Mouse (Mus musculus) limb, embryonic 11.5 days (tissue): ENCODE measurements around the gene Gm2174. TPM values are rescaled to one million over a fixed set of nuclear protein-coding genes. Genes with fewer than 3 reads are reported as not detected.

Experiments used
- ATAC-seq: fragments of 200-750 bp; cut with Nextera tagmentation; 2 replicates; pipeline ENCODE4 v1.8.0; 2017; ENCODE audit warnings: low read depth; ENCODE audit not compliant: insufficient number of reproducible peaks, low FRiP score, low TSS enrichment
- DNase-seq: peaks from one replicate; pipeline ENCODE4 v3.0.0-alpha.2; 2015; ENCODE audit warnings: low spot score
- H3K27ac ChIP-seq: fragments of 300-500 bp; sonication (generic); replicated peaks from 2 replicates; pipeline ENCODE4 v1.5.1; 2014; ENCODE audit warnings: low read depth, mild to moderate bottlenecking, low read length
- H3K27me3 ChIP-seq: fragments of 300-500 bp; sonication (generic); 2 replicates; pipeline ENCODE4 v1.6.1; 2014; ENCODE audit warnings: mild to moderate bottlenecking, low read length, mixed read lengths; ENCODE audit not compliant: control insufficient read depth, insufficient read depth
- H3K36me3 ChIP-seq: fragments of 300-500 bp; sonication (generic); 2 replicates; pipeline ENCODE4 v1.6.1; 2014; ENCODE audit warnings: mild to moderate bottlenecking, low read length, moderate library complexity, mixed read lengths; ENCODE audit not compliant: control insufficient read depth, insufficient read depth
- H3K4me1 ChIP-seq: fragments of 300-500 bp; sonication (generic); 2 replicates; pipeline ENCODE4 v1.6.1; 2014; ENCODE audit warnings: low read length, mixed read lengths; ENCODE audit not compliant: control insufficient read depth, insufficient read depth
- H3K4me2 ChIP-seq: fragments of 300-500 bp; sonication (generic); 2 replicates; pipeline ENCODE4 v1.6.1; 2014; ENCODE audit warnings: low read depth, mild to moderate bottlenecking, moderate library complexity; ENCODE audit not compliant: severe bottlenecking
- H3K4me3 ChIP-seq: fragments of 300-500 bp; sonication (generic); 2 replicates; pipeline ENCODE4 v1.5.1; 2014; ENCODE audit warnings: low read depth, low read length
- H3K9ac ChIP-seq: fragments of 300-500 bp; sonication (generic); 2 replicates; pipeline ENCODE4 v1.6.1; 2014; ENCODE audit warnings: mild to moderate bottlenecking, low read length
- H3K9me3 ChIP-seq: fragments of 300-500 bp; sonication (generic); 2 replicates; pipeline ENCODE4 v1.6.1; 2016; ENCODE audit warnings: low read length; ENCODE audit not compliant: control insufficient read depth
- WGBS: fragments of 180-500 bp; shearing (Covaris S2); extraction: QIAGEN DNeasy Blood & Tissue Kit; methylation state at CpG from one replicate; pipeline ENCODE4 v1.1.7; 2014; 5-methylcytosine and 5-hydroxymethylcytosine counted together
- polyA plus RNA-seq: library from polyadenylated mRNA; unstranded; fragments of >200 nt; fragmentation: Nextera tagmentation; extraction: Ambion mirVana; gene quantifications from 2 replicates; pipeline ENCODE4 v1.2.1, GENCODE M21; 2014

Gene Gm2174
- 1.5 and 4.0 TPM in 2 replicates for polyA plus RNA-seq

DNA sequence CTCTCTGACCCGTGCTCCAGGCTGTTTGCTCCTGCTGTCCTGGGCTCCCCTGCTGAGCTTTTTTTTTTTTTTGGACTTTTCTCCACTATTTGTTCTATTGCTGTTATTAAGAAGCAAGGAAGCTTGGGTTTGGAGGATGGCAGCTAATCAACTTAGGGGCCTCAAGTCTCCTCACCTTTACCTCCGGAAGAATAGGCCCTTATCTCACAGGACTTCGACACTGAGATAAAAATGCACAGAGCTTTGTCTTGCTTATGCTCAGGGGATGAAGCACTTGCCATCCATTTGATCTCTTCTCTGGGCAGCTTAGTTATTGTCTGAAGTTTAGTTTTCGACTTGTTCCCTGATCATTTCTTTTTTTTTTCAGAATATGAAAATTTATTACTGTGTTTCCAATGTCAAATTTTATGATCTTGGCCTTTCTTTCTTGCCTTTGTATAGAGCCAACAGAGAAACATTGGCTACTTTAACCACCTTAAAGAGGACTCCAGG, at the start of gene Gm2174:
Gene Gm2174 (plus strand): TSS at position 442 of the 492 bp plus-strand sequence.
- H3K36me3 ChIP-seq = no peaks in the 10 kb centered on the region
- H3K9me3 ChIP-seq = no peaks in the 10 kb centered on the region
- H3K27ac ChIP-seq = no peak within 1 kb of the TSS
- no peak within 1 kb of the TSS for H3K4me2 ChIP-seq
- no peak within 1 kb of the TSS for H3K4me3 ChIP-seq
- H3K27me3 ChIP-seq = no peaks in the 10 kb centered on the region
- WGBS = 79% methylated on average over 4 of the region's 4 CpGs
- H3K4me1 ChIP-seq = no peaks in the 10 kb centered on the region
- no peak for ATAC-seq
- DNase-seq = no peak
- no peak within 1 kb of the TSS for H3K9ac ChIP-seq

DNA sequence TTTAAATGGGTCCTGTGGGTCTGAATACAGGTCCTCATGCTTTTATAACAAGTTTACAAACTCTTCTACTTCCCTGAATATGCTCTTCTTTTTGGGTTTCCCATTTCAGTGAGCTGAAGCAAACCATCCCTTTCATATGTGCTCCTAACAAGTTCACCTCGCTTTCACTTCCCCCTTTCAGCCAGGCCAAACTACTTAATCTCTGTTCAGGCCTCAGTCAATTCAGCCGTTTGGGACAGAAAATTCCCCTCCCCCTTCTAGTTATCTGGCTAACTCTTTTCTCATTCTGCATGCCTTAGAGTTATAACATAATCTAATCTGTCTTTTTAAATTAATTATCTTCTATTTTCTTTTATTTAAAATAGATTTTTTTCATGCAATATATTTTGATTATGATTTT, 43.1 kb upstream of the Gm2174 start:
- Histone ChIP-seq H3K27ac (no peak overlapping the region), H3K27me3 (no peaks in the 10 kb centered on the region), H3K9ac (no peak overlapping the region), H3K4me2 (no peak overlapping the region), H3K9me3 (no peaks in the 10 kb centered on the region), H3K4me3 (no peak overlapping the region), H3K36me3 (no peaks in the 10 kb centered on the region), H3K4me1 (no peaks in the 10 kb centered on the region)
- ATAC-seq = no peak
- WGBS = 27% methylated on average over 2 of the region's 2 CpGs
- no peak for DNase-seq

DNA sequence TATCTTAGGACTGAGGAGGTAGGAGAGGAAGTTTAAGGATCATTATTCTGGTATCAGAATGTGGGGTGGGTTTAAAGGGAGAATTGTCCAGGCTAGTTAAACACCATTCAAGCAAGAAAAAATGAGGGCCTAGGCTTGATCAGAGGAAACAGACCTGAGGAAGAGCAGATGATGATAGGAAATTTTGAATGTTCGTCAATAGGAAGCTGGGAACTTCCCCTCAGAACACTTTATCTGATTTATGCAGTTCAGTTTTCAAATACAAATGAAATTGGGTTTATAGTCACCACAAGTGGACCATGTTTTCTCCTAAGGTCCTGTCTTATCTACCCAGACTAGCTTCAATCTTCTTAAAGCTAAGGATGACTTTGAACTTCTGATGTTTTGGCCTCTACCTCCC, 42.3 kb upstream of the Gm2174 start:
- H3K36me3 ChIP-seq = no peaks in the 10 kb centered on the region
- 82% methylated on average over 1 of the region's 1 CpGs for WGBS
- no peaks in the 10 kb centered on the region for H3K27me3 ChIP-seq
- no peak overlapping the region for H3K27ac ChIP-seq
- ATAC-seq (no peak), DNase-seq (no peak)
- H3K4me3 ChIP-seq = no peak overlapping the region
- no peaks in the 10 kb centered on the region for H3K9me3 ChIP-seq
- no peak overlapping the region for H3K9ac ChIP-seq
- H3K4me2 ChIP-seq = no peak overlapping the region
- H3K4me1 ChIP-seq = no peaks in the 10 kb centered on the region

DNA sequence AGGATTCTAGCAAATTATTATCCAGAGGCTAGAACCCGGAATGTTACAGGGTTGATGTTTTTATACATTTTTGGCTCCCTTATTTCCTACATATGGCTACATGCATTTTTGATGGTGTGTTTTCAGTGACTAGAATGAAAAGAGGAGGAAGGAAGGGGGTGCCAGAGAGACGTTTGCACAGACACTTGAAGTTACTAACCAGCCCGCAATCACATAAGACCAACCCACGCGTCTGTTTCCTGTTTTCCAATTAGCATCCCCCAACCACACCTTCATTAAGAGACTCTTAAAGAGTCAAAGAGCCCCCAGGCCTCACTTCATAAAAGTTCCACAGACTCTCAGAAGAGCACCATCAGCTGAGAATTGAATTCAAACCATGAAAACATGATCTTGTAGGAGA, 41.6 kb upstream of the Gm2174 start:
- Histone ChIP-seq H3K36me3 (no peaks in the 10 kb centered on the region), H3K27me3 (no peaks in the 10 kb centered on the region), H3K9me3 (no peaks in the 10 kb centered on the region), H3K4me3 (no peak overlapping the region), H3K27ac (no peak overlapping the region), H3K9ac (no peak overlapping the region), H3K4me1 (no peaks in the 10 kb centered on the region), H3K4me2 (no peak overlapping the region)
- WGBS = 34% methylated on average over 5 of the region's 5 CpGs
- no peak for ATAC-seq
- DNase-seq = no peak

GRCm38 (mm10) chrX:56416277-56416676, 31.5 kb upstream of the Gm2174 start:
- no peak for ATAC-seq
- H3K4me2 ChIP-seq = no peak overlapping the region
- 72% methylated on average over 3 of the region's 3 CpGs for WGBS

DNA sequence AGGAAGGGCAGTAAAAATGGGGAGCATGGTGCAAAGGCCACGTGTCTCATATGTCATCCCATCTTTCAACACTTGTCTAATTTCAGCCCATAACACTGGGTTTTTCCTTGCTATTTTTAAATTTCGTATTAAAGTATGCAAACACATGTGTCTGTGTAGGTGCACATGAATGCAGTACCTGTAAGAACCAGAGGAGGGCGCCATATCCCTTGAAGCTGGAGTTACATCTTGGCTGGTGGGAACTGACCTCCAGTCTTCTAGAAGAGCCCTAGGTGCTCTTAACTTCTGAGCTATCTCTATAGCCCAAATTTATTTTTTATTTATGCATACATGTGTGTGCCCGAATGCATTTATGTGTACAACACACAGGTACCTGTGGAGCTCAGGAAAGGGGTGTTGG, 30.2 kb upstream of the Gm2174 start:
- Histone ChIP-seq H3K4me2 (no peak overlapping the region), H3K9ac (no peak overlapping the region), H3K4me3 (no peak overlapping the region), H3K9me3 (no peaks in the 10 kb centered on the region), H3K27ac (no peak overlapping the region), H3K36me3 (no peaks in the 10 kb centered on the region), H3K27me3 (no peaks in the 10 kb centered on the region), H3K4me1 (no peaks in the 10 kb centered on the region)
- WGBS = 69% methylated on average over 4 of the region's 4 CpGs
- ATAC-seq = no peak
- peak; percentile 22 for DNase-seq

More at GRCm38 (mm10) chrX:56416277-56416676, 31.5 kb upstream of the Gm2174 start:
- Histone ChIP-seq H3K4me3 (no peak overlapping the region), H3K9ac (no peak overlapping the region), H3K27me3 (no peaks in the 10 kb centered on the region), H3K4me1 (no peaks in the 10 kb centered on the region), H3K27ac (no peak overlapping the region), H3K36me3 (no peaks in the 10 kb centered on the region), H3K9me3 (no peaks in the 10 kb centered on the region)
- no peak for DNase-seq

GRCm38 (mm10) chrX:56430601-56431000, 17.2 kb upstream of the Gm2174 start:
- H3K36me3 ChIP-seq = no peaks in the 10 kb centered on the region
- H3K27ac ChIP-seq = no peak overlapping the region
- DNase-seq (peak; percentile 21), ATAC-seq (no peak)
- no peak overlapping the region for H3K9ac ChIP-seq
- H3K4me2 ChIP-seq = no peak overlapping the region
- H3K9me3 ChIP-seq = no peaks in the 10 kb centered on the region
- no peak overlapping the region for H3K4me3 ChIP-seq
- H3K27me3 ChIP-seq = no peaks in the 10 kb centered on the region
- no peaks in the 10 kb centered on the region for H3K4me1 ChIP-seq
- WGBS = 53% methylated on average over 2 of the region's 2 CpGs

- DNase-seq (no peak), ATAC-seq (no peak)
- H3K27ac ChIP-seq = no peak overlapping the region
- no peaks in the 10 kb centered on the region for H3K27me3 ChIP-seq
- H3K4me3 ChIP-seq = no peak overlapping the region
- H3K9ac ChIP-seq = no peak overlapping the region
- H3K4me1 ChIP-seq = no peaks in the 10 kb centered on the region
- H3K9me3 ChIP-seq = no peaks in the 10 kb centered on the region
- H3K36me3 ChIP-seq = no peaks in the 10 kb centered on the region
- H3K4me2 ChIP-seq = no peak overlapping the region
- 58% methylated on average over 7 of the region's 7 CpGs for WGBS
Measured at GRCm38 (mm10) chrX:56435758-56436283, 11.9 kb upstream of the Gm2174 start.
